Mouse (Mus musculus): ENCODE measurements around the gene Gm21885.

DNA sequence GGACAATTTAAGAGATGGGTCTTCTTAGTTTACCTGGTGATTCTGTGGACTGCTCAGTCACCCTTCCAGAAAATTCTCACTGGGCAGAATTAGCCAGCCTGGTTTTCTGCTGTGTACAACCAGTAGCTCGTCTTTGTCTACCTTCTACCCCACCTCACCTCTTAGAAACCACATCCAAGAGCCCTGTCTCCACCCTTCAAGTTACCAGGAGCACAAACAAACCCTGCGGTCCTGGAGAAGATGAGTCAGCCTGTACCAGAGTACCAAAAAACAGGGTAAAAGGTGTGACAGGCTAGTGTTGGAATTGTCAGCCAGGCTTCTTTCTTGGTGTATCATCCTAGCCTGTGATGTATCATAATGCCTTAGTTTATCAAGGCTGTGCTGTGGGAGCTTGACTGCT lies 6.0 kb upstream of the Gm21885 start:
- no peak for TF ChIP-seq CTCF (IDR thresholded peaks at IDR 0.05; ENCODE audit: control insufficient read depth, insufficient read depth, low read length)
- no peak for TF ChIP-seq POLR2A (IDR thresholded peaks at IDR 0.05; ENCODE audit: borderline replicate concordance, control insufficient read depth, low read depth, low read length)

Data from bone marrow, adult 2 months (tissue).